Mouse (Mus musculus) embryonic fibroblast, embryonic 13.5 days (primary cell): ENCODE results near the gene Pan3. TPM values are rescaled to one million over a fixed set of nuclear protein-coding genes. Genes with fewer than 3 reads are reported as not detected.

Source experiments
- H3K27ac ChIP-seq: 2 replicates; pipeline ENCODE4 v1.5.1; 2012; ENCODE audit warnings: low read length, control low read depth, inconsistent platforms; ENCODE audit not compliant: insufficient read depth
- H3K4me1 ChIP-seq: 2 replicates; pipeline ENCODE4 v1.6.1; 2011; ENCODE audit warnings: low read length; ENCODE audit not compliant: control insufficient read depth, insufficient read depth
- H3K4me3 ChIP-seq: 2 replicates; pipeline ENCODE4 v1.5.1; 2011; ENCODE audit warnings: mild to moderate bottlenecking, control low read depth, low read length; ENCODE audit not compliant: insufficient read depth
- CTCF ChIP-seq: IDR thresholded peaks from 2 replicates; pipeline ENCODE4 v1.5.1; 2011; ENCODE audit warnings: mild to moderate bottlenecking, control low read depth, low read length, moderate library complexity, borderline replicate concordance; ENCODE audit not compliant: insufficient read depth
- POLR2A ChIP-seq: IDR thresholded peaks from 2 replicates; pipeline ENCODE4 v1.6.1; 2011; ENCODE audit warnings: low read depth, mild to moderate bottlenecking, control low read depth, low read length, moderate library complexity
- polyA plus RNA-seq: library from polyadenylated mRNA; stranded (reverse); fragments of >200 nt; gene quantifications from 2 replicates; pipeline ENCODE4 v1.2.4, GENCODE M21; 2011; ENCODE audit warnings: low read depth; ENCODE audit not compliant: missing spikeins, insufficient read length

Pan3 gene
- polyA plus RNA-seq, 1 experiment, result 105 TPM

DNA sequence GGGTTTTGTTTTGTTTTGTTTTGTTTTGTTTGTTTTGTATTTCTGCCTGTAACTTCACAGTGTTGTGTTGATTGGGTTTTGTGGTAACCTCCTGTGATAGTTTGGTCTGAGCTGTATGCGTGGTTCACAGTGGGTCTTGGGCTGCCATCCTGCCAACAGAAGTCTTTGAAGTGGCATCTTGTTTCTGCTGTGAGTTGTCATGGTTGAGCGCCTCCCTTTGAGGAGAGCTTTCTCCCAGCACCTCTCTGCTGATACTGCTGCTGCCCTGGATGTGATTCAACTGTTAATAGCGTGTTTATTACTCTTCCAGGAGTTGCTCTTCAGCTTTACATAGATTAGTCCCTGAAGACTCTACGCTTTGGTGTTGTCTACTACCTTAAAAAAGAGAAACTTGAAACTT is 18.6 kb downstream of the Pan3 start:
- H3K4me1 ChIP-seq, result no peaks in the 10 kb centered on the region; the same call in 1 of the 2 replicates
- H3K27ac ChIP-seq, result no peak overlapping the region
- TF ChIP-seq CTCF (no peak), POLR2A (no peak)
- no peak overlapping the region for H3K4me3 ChIP-seq

DNA sequence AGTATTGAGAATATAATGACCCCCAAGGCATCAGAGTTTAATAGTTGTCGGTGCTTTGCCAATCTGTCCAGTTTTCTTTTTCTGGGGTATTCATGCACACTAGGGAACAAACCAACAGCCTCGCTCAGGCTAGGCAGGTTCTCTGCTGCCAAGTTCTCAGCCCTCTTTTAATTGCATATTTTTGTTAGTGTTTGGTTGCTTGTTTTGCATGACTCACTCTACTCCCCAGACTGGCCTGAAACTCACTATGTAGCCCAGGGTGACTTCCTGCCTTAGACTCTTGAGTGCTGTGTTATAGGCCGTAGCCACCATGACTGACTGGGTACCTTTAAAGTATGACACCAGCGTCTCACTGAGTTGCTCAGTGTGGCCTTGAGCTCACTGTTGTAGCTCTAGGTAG is 19.0 kb downstream of the Pan3 start:
- TF ChIP-seq POLR2A, result no peak
- TF ChIP-seq CTCF, result no peak
- Histone ChIP-seq H3K4me1 (no peaks in the 10 kb centered on the region; the same call in 1 of the 2 replicates), H3K27ac (no peak overlapping the region), H3K4me3 (no peak overlapping the region)

DNA sequence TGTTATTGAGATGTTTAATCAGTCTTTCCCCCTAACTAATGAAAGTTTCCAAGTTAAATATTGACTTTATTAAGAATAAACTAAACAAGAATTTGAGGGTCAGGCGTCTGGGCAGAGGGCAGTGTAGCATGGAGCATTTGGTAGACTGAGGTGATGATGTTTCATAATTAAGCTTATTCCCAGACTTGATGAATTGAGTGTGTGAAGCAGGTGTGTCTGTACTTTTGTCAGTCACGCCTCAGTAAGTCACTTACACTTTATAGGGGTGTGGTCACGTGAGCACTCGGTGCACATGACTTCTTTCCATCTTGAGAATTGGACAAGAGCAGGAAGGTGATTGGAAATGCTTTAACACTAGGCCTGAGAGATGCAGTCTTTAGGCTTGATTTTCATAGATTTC is 26.5 kb downstream of the Pan3 start:
- Histone ChIP-seq H3K4me3 (no peak overlapping the region), H3K4me1 (peaks cover 8% of the 10 kb centered on the region; the same call in 1 of the 2 replicates), H3K27ac (no peak overlapping the region)
- TF ChIP-seq POLR2A (no peak), CTCF (no peak)

DNA sequence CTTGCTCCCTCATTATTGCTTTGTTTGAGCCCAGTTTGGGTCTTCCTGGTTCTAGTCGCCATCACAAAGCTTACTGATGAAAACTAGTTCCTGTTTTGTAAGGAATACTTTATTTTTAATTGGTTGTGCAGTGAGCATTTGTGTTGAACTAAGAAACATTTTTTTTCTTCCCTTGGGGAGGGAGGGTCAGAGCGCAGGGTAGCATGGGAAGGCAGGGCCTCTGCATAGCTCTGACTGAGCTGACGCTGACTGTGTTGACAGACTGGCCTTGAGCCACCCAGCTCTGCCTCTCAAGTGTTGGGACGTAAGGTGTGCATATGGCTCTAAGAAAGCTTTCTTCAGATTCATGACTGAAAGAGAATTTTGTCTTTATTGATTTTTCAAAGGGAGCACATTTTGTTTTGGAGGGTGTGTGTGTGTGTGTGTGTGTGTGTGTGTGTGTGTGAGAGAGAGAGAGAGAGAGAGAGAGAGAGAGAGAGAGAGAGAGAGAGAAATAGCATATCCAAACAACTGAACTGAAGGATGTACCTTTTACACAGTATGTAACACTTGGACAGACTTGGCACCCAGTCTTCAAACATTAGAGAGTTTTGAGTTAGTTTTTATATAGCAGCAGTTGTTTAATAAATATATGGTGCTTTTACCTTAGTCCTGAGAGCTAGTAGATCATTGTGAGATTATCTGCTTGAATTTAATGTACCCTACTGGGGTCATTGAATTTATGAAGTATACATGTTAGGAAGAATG is 30.0 kb downstream of the Pan3 start:
- TF ChIP-seq POLR2A (no peak), CTCF (no peak)

DNA sequence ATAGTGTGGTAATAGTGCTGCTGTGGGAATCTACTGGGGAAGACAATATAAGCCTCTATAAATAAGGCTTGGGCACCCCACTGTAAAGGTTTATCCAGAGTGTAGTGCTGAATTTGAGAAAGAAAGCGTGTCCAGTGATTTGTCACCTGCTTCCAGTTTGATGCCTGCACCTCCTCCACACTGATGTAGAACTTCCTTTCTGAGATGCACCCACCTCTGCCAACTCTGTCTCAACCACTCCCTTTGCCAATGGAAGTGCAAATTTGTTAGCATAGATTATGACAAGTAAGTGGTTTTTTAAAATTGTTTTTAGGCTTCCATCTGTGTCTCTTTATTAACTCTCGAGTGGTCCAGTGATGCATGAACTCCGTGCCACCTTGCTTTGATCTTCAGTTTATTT is 33.3 kb downstream of the Pan3 start:
- no peak for TF ChIP-seq CTCF
- TF ChIP-seq POLR2A, result no peak
- H3K4me1 ChIP-seq, result peaks cover 6% of the 10 kb centered on the region; the same call in 1 of the 2 replicates
- no peak overlapping the region for H3K27ac ChIP-seq
- H3K4me3 ChIP-seq, result no peak overlapping the region

More for the DNA sequence above, 30.0 kb downstream of the Pan3 start:
- Histone ChIP-seq H3K4me3 (no peak overlapping the region), H3K27ac (no peak overlapping the region), H3K4me1 (peaks cover 8% of the 10 kb centered on the region; the same call in 1 of the 2 replicates)

DNA sequence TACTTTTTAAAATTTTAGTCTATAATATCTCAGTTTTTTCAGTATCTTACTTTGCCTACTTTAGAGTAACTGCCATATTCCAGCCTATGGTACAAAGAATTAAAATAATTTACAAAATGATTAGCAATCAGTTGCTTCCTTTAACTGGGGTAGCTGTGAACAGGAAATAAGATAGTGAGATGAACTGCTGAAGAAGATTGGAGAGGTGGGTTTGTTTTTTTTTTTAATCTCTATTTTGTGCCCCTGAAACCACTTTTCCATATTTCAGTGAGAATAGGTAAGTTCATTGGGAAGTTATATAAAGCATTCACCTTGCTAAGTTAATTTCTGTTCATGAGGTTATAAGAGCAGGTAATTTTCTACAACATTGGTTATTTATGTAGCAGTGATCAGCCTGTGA is 36.4 kb downstream of the Pan3 start:
- no peak for TF ChIP-seq CTCF
- TF ChIP-seq POLR2A, result no peak
- Histone ChIP-seq H3K4me1 (no peaks in the 10 kb centered on the region), H3K4me3 (no peak overlapping the region), H3K27ac (no peak overlapping the region)

DNA sequence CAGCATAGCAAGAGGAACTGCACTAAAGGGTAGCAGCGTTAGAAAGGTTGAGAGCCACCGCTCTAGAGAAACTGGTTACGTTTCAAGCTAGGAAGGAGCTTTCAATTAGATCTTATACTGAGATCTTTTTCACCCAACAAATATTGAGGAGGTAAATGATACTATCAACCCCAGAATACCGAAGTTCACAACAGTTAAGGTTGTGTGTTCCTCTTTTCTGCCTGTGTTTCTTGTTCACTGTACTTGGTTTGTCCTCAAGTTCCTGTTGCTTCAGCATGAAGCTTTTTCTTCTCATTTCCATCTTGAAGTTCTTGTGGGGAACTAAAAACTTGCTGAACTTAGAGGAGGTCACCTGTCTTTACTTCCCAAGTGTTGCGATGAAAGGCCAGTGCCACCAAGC is 41.2 kb downstream of the Pan3 start:
- Histone ChIP-seq H3K4me1 (no peaks in the 10 kb centered on the region), H3K27ac (no peak overlapping the region), H3K4me3 (no peak overlapping the region)
- TF ChIP-seq CTCF (no peak), POLR2A (no peak)

DNA sequence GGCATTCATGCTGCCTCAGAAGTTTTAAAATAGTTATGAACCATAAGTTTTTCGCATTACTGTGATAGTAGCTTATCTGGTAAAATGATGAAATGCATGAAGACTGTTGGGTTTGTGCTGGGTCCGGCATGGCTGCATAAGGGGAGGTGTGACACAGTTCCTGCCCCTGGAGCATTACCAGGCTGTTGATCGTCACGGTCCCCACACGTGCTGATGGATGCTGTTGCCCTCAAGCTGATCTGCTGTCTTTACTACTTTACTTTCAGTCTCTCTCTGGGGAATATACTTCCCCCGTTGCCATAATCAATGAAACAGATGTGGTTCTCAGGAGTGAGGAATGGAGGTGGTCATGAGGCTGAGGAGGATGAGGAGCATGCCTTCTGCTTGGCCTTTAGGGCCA is 43.1 kb downstream of the Pan3 start:
- TF ChIP-seq POLR2A, result no peak
- TF ChIP-seq CTCF, result no peak
- Histone ChIP-seq H3K27ac (no peak overlapping the region), H3K4me3 (no peak overlapping the region), H3K4me1 (no peaks in the 10 kb centered on the region)

DNA sequence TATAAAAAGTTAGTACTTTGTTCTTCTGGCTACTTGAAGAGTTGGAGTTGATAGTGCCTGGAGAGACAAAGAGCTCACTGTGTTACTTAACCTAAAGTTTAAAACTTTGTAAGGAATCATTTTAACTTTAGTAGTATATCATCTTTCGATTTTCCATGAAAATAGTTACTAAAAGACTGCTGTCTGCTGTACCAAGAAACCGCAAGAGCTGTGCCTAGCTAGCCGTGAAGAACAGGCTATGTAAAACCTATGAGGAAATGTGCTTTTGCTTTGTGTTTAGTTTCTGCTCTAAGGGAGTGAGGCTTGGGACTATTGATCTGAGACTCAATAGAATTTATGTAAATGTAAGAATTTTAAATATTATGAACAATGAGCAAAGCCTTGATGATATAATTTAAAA is 43.9 kb downstream of the Pan3 start:
- Histone ChIP-seq H3K4me3 (no peak overlapping the region), H3K27ac (no peak overlapping the region), H3K4me1 (no peaks in the 10 kb centered on the region)
- TF ChIP-seq CTCF, result no peak
- no peak for TF ChIP-seq POLR2A

DNA sequence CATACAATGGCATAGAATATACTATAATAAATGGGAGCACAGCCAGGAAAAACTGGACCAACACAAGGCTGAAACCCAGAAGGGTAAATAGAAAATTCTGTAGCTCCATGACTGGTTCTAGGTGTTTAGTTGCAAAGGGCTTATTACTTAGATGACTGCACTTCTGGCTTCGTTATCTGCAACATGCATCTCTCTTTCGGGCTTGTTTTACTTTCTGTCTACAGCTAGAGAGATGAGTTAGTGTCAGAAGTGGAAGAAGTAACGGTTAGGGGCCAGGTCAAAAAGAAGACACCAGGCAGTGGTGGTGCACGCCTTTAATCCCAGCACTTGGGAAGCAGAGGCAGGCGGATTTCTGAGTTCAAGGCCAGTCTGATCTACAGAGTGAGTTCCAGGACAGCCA is 46.1 kb downstream of the Pan3 start:
- Histone ChIP-seq H3K4me1 (no peaks in the 10 kb centered on the region), H3K4me3 (no peak overlapping the region), H3K27ac (no peak overlapping the region)
- TF ChIP-seq POLR2A, result no peak
- TF ChIP-seq CTCF, result no peak
